Mouse (Mus musculus): ENCODE data around the gene Rnf185.

GRCm38 (mm10) chr11:3404287-3405047 is 47.7 kb downstream of the Rnf185 start:
- TF ChIP-seq CTCF (IDR thresholded peaks at IDR 0.05; ENCODE audit: insufficient read depth, low read depth, low read length): no peak
- no peak for TF ChIP-seq POLR2A (IDR thresholded peaks at IDR 0.05; ENCODE audit: insufficient read depth, low read depth, low read length)
